Mouse (Mus musculus): ENCODE results near the gene Cant1.

Cant1 gene

DNA sequence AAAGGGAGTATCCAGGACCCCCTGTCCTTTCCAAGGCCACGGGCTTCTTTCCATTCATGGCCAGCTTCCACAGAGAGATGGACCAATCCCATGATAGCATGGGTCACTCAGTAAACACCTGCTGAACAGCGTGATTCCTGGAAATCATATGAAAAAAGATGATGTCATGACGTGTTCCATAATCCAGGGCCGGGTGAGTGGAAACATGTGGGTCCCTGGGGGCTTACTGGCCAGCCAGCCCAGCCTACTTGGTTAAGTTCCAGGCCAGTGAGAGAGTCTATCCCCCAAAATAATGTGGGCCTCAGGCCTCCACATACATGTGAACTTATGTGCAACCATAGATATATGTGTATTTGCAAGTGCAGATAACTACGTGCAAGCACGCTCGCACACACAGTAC lies 47.0 kb downstream of the Cant1 start:
- no peak for DNase-seq (ENCODE audit: low spot score)

DNA sequence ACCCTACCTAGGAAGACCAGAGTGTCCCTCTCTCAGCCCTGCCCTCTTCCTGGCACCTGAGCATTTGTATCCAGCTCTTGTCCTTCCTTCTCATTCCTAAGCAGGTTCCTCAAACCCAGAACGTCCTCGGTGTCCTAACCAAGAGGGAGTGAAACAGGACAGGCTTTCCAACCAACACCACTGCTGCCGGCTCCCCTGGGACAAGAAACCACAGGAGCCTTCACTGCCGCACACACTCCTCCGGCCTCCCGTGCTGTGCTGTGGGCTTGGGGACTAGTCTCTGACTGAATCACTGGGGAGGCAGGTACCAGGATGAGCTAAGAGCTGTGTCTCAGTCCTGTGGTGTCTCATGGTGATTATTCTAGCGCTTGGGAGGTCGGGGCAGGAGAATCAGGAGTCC lies 49.2 kb downstream of the Cant1 start:
- DNase-seq (ENCODE audit: low spot score), result no peak

DNA sequence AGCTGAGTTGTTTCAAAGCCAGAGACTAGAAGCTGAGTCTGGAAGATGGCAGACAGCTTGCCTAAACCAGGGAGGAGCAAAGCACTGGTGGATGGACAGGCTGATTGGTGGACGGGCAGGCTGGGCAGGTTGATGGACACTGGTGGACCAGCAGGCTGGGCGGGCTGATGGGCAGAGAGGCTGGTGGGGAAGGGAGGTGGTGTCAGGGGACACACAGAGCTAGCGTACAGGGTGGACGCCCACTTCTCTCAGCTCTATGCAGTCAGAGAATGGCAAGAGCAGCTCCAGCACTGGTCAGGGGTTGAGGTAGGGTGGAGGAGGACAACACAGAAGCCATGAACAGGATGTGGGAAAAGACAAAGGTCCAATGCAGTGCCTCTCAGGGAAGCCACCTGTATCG lies 49.6 kb downstream of the Cant1 start:
- DNase-seq (ENCODE audit: low spot score), result no peak

DNA sequence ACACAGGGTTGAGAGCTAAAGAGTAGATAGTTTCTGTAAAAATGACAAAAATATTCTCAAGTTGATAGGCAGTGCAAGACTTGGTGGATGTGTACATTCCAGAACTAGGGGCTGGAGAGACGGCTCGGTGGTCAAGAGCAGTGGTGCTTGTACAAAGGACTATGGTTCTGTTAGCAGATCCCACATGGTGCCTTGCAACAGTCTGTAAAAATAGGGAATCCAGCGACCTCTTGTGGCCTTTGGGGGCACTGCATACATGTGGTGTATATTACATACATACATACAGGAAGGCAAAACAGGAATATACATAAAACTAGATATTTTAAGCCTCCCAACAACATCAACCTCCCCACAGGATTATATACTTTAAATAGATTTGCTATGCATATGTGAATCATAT lies 50.6 kb downstream of the Cant1 start:
- DNase-seq (ENCODE audit: low spot score), result no peak

DNA sequence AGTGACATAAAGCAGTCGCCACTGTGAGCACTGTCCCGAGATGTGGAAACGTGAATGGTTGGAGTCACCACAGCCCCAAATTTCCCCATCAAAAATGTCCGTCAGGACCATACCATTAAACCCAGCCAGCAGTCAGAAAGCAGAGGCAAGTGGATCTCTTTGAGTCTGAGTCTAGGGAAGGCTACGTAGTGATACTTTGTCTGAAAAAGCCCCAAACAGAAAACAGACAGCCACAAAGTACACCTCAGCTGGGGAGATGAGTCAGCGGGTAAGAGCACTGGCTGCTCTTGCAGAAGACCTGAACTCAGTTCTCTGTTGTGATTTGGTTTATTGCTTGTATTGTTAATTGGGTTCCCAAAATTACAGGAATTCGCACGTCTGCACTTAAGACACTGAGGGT lies 52.3 kb downstream of the Cant1 start:
- no peak for DNase-seq (ENCODE audit: low spot score)

DNA sequence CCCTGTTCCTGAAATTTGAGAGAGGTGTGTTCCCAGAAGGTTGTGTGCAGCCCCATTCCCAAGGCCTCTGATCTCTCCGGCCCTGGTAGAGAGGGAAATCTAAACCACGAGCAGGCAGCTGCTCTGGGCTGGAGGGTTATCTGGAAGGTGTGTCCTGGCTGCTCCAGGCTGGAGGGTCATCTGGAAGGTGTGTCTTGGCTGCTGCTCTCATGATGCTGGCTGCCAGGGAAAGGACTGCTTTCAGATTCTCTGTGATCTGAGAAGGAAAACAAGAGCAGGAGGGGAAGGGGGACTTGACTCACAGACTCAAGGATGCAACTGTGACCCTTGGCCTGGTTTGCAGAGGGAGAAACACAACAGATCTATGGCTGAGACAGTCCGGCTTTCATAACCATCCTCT lies 52.8 kb downstream of the Cant1 start:
- peak; percentile 22 for DNase-seq (ENCODE audit: low spot score)

DNA sequence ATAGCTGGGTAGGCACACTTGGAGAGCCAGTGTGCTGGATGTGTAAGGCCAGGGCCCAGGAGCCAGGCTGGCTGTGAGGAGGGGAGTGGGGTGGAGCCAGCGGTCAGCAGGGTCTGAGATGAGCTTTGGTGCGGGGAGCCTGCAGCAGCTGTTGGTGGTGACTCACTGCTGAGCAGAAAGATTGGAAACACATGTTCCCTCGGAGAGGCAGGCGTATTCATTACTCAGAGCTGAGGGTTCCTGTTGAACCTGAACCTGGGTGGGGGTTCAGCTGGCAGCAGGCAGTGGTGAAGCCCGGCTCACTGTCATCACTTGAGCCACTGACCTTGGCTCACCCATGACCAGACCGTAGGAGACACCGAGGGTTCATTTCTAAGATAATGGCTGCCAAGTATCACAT lies 53.7 kb downstream of the Cant1 start:
- DNase-seq (ENCODE audit: low spot score), result peak; percentile 59

DNA sequence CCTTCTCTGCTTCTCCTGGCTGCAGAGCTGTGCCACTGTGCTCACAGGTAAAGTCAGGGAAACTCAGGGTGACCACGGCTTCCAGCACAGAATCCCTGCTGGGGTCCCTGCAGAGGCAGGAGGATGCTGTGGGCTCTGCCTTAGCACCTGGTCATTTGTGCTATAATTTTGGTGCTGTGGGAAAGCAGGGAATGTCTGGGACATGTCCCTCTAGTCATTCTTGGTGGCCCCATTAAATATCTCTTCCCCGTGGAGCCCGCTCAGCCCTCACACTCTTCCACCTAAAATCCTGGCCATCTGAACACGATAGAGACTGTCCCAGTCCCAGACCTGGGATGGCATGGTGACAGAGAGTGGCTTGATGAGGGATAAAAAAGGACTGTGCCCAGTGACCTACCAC lies 54.9 kb downstream of the Cant1 start:
- DNase-seq (ENCODE audit: low spot score), result no peak

DNA sequence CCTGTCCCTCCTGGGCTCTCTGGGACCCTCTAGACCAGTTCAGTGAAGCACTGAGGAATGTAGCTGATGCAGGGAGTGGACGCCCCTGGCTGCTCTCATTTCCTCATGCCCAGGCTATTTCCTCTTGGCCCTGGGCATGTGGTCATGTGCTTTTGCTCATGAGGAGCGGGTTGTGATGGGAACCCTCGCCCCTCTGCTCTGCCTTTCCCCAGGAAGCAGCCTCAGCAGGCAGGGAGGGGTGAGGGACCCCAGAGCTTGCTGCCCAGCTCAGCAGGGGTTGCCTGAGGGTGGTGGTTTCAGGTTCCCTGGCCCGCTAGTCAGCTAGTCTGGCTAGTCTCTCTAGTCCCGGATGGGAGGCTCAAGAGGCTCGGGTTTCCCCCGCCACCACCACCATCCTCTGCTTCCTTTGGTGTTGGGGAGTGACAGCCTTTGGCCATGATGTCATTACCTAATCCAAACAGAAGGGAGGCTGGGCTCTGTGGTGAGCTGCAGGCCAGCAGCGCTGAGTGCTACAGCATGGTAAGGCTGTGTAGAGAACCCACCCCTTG lies 55.8 kb downstream of the Cant1 start:
- DNase-seq (ENCODE audit: low spot score), result no peak

DNA sequence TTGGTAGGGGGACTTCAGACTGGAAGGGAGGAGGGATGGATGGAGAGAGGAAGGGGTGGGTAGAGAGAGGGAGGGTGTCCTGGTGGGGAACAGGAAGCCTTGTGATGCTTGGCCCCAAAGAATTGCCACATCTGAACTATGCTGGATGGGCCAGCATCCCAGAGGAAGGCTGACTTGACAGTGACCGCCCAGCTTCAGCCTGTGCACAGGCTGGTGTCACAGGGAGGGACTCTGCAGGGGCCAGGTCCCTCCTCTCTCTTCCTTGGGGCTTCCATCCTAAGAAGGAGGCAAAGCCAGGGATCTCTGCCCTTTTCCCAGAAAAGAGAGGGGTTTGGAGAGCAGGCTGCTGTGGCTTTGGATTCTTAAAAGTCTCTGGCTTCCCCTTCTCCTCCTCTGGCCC lies 56.4 kb downstream of the Cant1 start:
- DNase-seq (ENCODE audit: low spot score), result no peak

DNA sequence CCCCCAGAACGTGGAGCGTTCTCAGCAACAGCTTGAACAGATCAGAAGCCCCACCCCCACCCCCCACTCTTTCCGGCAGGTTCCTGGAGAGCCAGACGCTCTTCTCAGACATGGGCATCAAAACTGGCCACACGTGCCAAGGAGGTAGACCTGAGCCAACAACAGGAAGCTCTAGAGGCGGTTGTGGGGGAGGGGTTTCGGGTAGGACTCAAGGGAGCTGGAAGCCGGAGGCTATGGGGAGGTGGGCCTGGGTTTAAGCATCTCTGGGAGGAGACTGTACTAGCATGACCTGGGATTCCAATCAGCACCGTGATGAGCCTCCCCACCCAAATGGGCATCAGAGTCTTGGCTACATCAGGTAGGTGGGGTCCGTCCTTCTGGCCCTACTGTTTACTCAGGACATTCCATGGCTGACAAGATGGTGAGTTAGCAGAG lies 58.0 kb downstream of the Cant1 start:
- DNase-seq (ENCODE audit: low spot score), result no peak

DNA sequence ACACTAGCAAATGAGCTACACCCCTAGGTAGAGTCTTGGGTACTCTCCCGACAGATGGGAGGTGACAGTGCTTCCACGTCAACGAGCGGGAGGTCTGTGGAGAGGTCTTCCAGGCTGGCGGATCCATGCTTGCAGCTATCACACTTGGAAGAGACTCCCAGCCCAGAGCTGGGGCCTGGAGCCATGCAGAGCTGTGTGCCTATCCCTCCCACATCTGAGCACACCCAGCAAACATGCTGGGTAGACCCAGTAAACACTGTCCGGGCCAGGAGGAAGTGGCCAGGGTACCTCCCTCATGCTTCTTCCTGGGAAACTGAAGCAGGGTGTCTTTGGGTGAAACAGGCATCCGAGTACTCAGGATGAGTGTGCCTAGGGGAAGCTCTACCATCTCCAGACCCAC lies 58.4 kb downstream of the Cant1 start:
- no peak for DNase-seq (ENCODE audit: low spot score)
